Mouse (Mus musculus) spleen, embryonic (tissue): ENCODE results near the gene Olfr681.
"Not testable (repeated sequence)": the region's sequence is repeated elsewhere in the genome, so short reads cannot be mapped to it uniquely, and the experiment has no call there.

Experiments
- CTCF ChIA-PET: fragments of 350-600 bp; sonication (Branson Sonifier 250); formaldehyde crosslinking; loops from one replicate; lab custom pipeline; 2022; lab: Charles Lee

Olfr681 gene

GRCm38 (mm10) chr7:105116536-105116935, at the start of gene Olfr681:
TSS of gene Olfr681 (plus strand) at chr7:105116836.
- CTCF ChIA-PET = no interaction called here

- CTCF ChIA-PET = no interaction called here
Measured at GRCm38 (mm10) chr7:105080905-105081304, 35.7 kb upstream of the Olfr681 start, which contains the start of gene Olfr679. TSS of gene Olfr679 (plus strand) at chr7:105081205.

- CTCF ChIA-PET = not testable (repeated sequence)
Measured at GRCm38 (mm10) chr7:105092717-105093116, 23.9 kb upstream of the Olfr681 start, which contains the start of gene Olfr680-ps1. TSS of gene Olfr680-ps1 (minus strand) at chr7:105092817.

- CTCF ChIA-PET = no interaction called here
Measured at GRCm38 (mm10) chr7:105141275-105141674, 24.6 kb downstream of the Olfr681 start.

GRCm38 (mm10) chr7:105146912-105147311, 30.3 kb downstream of the Olfr681 start, which contains the start of gene Olfr683:
TSS of gene Olfr683 (minus strand) at chr7:105147012.
- CTCF ChIA-PET = no interaction called here

GRCm38 (mm10) chr7:105163553-105163952, 46.9 kb downstream of the Olfr681 start, which contains the start of gene Olfr684:
TSS of gene Olfr684 (minus strand) at chr7:105163653.
- CTCF ChIA-PET = no interaction called here

- CTCF ChIA-PET = no interaction called here
Measured at GRCm38 (mm10) chr7:105170773-105171172, 54.1 kb downstream of the Olfr681 start.
